Mouse (Mus musculus) C2C12 (cell line): Measurements from ENCODE around the gene Ints14. TPM values are rescaled to one million over a fixed set of nuclear protein-coding genes. Genes with fewer than 3 reads are reported as not detected.
A peak's percentile ranks its signal among the peaks of the same experiment; 100 is the strongest.

Experiments used
- H3K27me3 ChIP-seq: one replicate; pipeline ENCODE4 v1.6.1; 2011; ENCODE audit not compliant: control insufficient read depth, insufficient read depth, insufficient read length
- H3K36me3 ChIP-seq: one replicate; pipeline ENCODE4 v1.6.1; 2011; ENCODE audit not compliant: control insufficient read depth, insufficient read depth
- H3K4me3 ChIP-seq: one replicate; pipeline ENCODE4 v1.5.1; 2011; ENCODE audit warnings: mild to moderate bottlenecking, control low read depth; ENCODE audit not compliant: poor library complexity, insufficient read depth, severe bottlenecking
- H3K79me2 ChIP-seq: one replicate; pipeline ENCODE4 v1.6.1; 2011; ENCODE audit not compliant: control insufficient read depth, insufficient read depth
- H3K79me3 ChIP-seq: one replicate; pipeline ENCODE4 v1.6.1; 2011; ENCODE audit warnings: low read depth, control low read depth
- H3ac ChIP-seq: one replicate; pipeline ENCODE3; 2011; ENCODE audit warnings: low read depth; ENCODE audit not compliant: control insufficient read depth, insufficient read length
- CEBPB ChIP-seq: IDR thresholded peaks from one replicate; pipeline ENCODE4 v1.6.1; 2011; ENCODE audit warnings: low read depth, mild to moderate bottlenecking, control low read depth, moderate library complexity
- CTCF ChIP-seq: IDR thresholded peaks from one replicate; pipeline ENCODE4 v1.5.1; 2011; ENCODE audit not compliant: control insufficient read depth, insufficient read depth, insufficient read length
- FOSL1 ChIP-seq: IDR thresholded peaks from one replicate; pipeline ENCODE4 v1.8.0; 2011; ENCODE audit warnings: mild to moderate bottlenecking, low read length; ENCODE audit not compliant: poor library complexity, insufficient read depth, severe bottlenecking
- MAX ChIP-seq: IDR thresholded peaks from one replicate; pipeline ENCODE4 v1.6.1; 2011; ENCODE audit warnings: mild to moderate bottlenecking, control low read depth
- MYOD1 ChIP-seq: IDR thresholded peaks from one replicate; pipeline ENCODE4 v1.6.1; 2011; ENCODE audit warnings: low read depth; ENCODE audit not compliant: control insufficient read depth, insufficient read length
- MYOG ChIP-seq: IDR thresholded peaks from one replicate; pipeline ENCODE4 v1.6.1; 2011; ENCODE audit not compliant: control insufficient read depth, insufficient read length; ENCODE audit errors: extremely low read depth
- USF1 ChIP-seq: IDR thresholded peaks from one replicate; pipeline ENCODE4 v1.6.1; 2011; ENCODE audit warnings: low read depth, mild to moderate bottlenecking, control low read depth, moderate library complexity
- polyA plus RNA-seq: library from polyadenylated mRNA; unstranded; fragments of >200 nt; fragmentation: generic; extraction: Trizol; gene quantifications from one replicate; pipeline ENCODE4 v1.2.1, GENCODE M21; 2012; ENCODE audit warnings: missing spikeins

Ints14 gene
- polyA plus RNA-seq, 1 experiment: 20.5 TPM

DNA sequence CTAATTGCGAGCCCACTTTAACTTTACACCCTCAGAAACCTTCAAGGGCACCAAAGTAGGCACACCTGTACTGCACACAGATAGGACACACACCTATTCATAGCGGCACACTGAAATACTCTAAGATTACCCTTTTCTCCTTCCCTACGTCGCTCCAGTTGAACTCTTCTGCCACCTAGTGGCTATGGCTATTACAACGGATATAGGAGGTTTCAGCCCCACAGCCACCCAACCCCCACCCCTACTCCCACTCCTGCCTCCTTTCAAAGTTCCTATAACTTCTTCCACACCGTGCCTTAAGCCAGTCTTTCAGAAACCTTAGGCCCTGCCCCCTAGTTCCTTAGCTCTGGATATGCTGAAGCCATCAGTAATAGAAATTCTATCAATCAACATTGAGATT lies 24.2 kb upstream of the Ints14 start:
- H3K27me3 ChIP-seq: peaks cover 20% of the 10 kb centered on the region
- TF ChIP-seq CTCF (peak; percentile 49), MYOD1 (no peak), MYOG (no peak), MAX (no peak)
- H3K4me3 ChIP-seq: no peak overlapping the region
- H3K36me3 ChIP-seq: no peaks in the 10 kb centered on the region
- H3K79me2 ChIP-seq: no peaks in the 10 kb centered on the region
- H3K79me3 ChIP-seq: no peaks in the 10 kb centered on the region
- H3ac ChIP-seq: no peak overlapping the region

DNA sequence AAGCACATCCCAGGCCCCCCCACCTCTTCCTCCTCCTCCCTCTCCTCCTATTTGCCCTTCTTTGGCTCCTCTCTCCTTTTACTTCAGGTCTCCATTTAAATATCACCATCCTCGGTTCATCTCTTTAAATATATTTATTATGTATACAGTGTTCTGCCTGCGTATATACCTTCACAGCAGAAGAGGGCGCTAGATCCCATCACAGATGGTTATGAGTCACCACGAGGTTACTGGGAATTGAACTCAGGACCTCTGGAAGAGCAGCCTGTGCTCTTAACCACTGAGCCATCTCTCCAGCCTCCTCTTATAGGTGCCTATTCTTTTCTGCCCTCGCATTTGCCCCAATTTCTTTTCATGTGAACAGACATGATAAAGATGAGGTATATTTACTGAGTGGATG lies 23.2 kb upstream of the Ints14 start:
- H3K4me3 ChIP-seq: no peak overlapping the region
- no peaks in the 10 kb centered on the region for H3K36me3 ChIP-seq
- TF ChIP-seq CTCF (no peak), MYOG (no peak), CEBPB (no peak), FOSL1 (no peak), USF1 (no peak), MAX (no peak), MYOD1 (no peak)
- H3ac ChIP-seq: no peak overlapping the region
- H3K27me3 ChIP-seq: peaks cover 24% of the 10 kb centered on the region
- H3K79me2 ChIP-seq: no peaks in the 10 kb centered on the region
- H3K79me3 ChIP-seq: no peaks in the 10 kb centered on the region

DNA sequence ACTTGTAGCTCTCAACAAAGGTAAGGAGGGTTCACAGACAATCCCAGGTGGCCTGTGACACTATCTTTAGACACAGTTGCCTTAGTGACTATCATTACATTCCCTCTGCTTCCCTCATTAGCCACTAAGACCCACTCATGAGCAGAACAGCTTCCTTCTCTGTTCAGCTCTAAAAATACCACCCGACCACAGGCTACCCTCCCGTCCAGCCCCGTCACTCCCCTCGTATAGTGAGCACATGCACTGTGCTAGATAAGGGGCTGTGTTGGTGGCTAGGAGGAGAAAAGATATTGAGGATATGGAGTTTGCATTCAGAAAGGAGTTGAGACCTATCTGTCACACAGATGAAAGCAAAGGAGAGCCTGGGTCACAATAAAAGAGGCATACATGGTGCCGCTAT lies 22.2 kb upstream of the Ints14 start:
- H3K27me3 ChIP-seq: peaks cover 32% of the 10 kb centered on the region

DNA sequence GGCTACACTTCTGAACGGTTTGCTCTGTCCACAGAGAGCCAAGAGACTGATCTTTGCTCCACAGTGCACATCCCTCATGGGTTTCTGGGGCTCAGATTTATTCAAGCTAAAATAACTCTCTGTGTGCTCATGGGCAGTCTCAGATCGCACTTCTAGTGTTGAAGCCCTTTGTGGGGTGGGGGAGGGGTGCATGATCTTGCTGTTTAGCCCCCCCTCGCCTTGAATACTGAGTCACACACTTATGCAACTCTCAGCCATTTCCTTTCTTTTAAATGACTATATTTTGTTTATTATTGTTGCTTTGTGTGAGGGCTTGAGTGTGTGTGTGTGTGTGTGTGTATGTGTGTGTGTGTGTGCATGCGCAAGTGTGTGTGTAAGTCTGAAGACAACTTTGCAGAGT lies 21.4 kb upstream of the Ints14 start:
- no peaks in the 10 kb centered on the region for H3K36me3 ChIP-seq
- H3K79me3 ChIP-seq: no peaks in the 10 kb centered on the region
- no peaks in the 10 kb centered on the region for H3K79me2 ChIP-seq
- H3ac ChIP-seq: no peak overlapping the region
- H3K4me3 ChIP-seq: no peak overlapping the region
- peaks cover 38% of the 10 kb centered on the region for H3K27me3 ChIP-seq
- TF ChIP-seq USF1: no peak
- TF ChIP-seq FOSL1: no peak
- no peak for TF ChIP-seq MYOD1
- no peak for TF ChIP-seq MAX
- TF ChIP-seq MYOG: no peak
- no peak for TF ChIP-seq CTCF
- no peak for TF ChIP-seq CEBPB

More for the DNA sequence above, 22.2 kb upstream of the Ints14 start:
- H3K79me3 ChIP-seq: no peaks in the 10 kb centered on the region
- no peaks in the 10 kb centered on the region for H3K36me3 ChIP-seq
- no peak overlapping the region for H3ac ChIP-seq
- H3K4me3 ChIP-seq: no peak overlapping the region
- H3K79me2 ChIP-seq: no peaks in the 10 kb centered on the region
- TF ChIP-seq CTCF: no peak
- no peak for TF ChIP-seq FOSL1
- no peak for TF ChIP-seq MYOG

DNA sequence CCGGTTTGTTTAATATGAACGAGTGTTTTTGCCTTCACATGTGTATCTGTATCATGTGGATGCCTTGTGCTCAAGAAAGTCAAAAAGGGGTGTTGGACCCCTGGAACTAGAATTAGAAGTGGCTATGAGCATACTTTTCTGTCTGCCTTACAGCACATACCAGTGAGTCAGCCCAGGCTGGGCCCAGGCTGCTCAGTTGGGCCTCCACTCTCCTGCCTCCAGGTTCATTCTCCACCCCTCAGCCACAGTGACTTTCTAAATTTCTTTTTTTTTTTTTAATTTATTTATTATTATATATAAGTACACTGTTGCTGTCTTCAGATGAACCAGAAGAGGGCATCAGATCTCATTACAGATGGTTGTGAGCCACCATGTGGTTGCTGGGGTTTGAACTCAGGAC lies 20.9 kb upstream of the Ints14 start:
- Histone ChIP-seq H3K36me3 (no peaks in the 10 kb centered on the region), H3ac (no peak overlapping the region), H3K79me2 (no peaks in the 10 kb centered on the region), H3K4me3 (no peak overlapping the region), H3K27me3 (peaks cover 39% of the 10 kb centered on the region), H3K79me3 (no peaks in the 10 kb centered on the region)
- TF ChIP-seq MYOG (no peak), MYOD1 (no peak), CEBPB (no peak), MAX (no peak), CTCF (no peak), FOSL1 (no peak), USF1 (no peak)

DNA sequence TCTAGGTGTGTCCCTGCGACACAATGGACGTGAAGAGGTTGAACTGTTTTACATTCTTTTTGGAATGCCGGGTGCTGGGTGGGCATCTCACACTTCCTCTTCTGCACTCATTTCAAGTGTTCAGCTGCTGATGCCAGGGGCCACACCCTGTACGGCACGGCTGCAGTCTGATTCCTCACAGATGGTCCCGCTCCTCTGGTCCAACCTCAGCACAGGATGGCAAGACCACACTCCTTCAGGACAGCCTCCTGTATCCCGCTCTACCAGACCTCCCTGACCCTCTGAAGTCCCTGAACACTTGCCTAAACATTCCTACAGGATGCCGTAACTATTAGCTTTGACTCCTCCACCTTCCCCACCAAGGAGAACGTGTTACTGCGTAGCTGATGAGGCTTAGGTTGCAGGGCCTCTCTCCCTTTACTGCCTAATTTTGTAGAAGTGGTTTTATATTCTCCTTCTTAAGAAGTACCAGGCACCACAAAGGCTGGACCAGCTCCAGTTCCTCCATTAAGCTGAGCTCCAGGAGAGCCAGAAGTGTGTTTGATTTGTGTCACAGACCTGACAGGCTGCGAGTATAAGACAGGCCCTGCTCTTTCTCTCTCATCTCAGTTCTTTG lies 19.9 kb upstream of the Ints14 start:
- H3K79me3 ChIP-seq: no peaks in the 10 kb centered on the region
- peaks cover 46% of the 10 kb centered on the region for H3K27me3 ChIP-seq
- no peaks in the 10 kb centered on the region for H3K36me3 ChIP-seq
- no peak overlapping the region for H3ac ChIP-seq
- H3K79me2 ChIP-seq: no peaks in the 10 kb centered on the region
- TF ChIP-seq CEBPB: no peak
- no peak for TF ChIP-seq MAX
- no peak for TF ChIP-seq FOSL1
- TF ChIP-seq USF1: no peak
- TF ChIP-seq MYOD1: no peak
- TF ChIP-seq CTCF: no peak
- TF ChIP-seq MYOG: no peak
- no peak overlapping the region for H3K4me3 ChIP-seq
